Mouse (Mus musculus) megakaryocyte, adult 5-6 weeks (primary cell): Measurements from ENCODE around the gene Ifnz. TPM values are rescaled to one million over a fixed set of nuclear protein-coding genes. Genes with fewer than 3 reads are reported as not detected.
"Not testable (repeated sequence)": the region's sequence is repeated elsewhere in the genome, so short reads cannot be mapped to it uniquely, and the experiment has no call there.

Source experiments
- ATAC-seq: 2 replicates; pipeline ENCODE4 v1.8.0; 2016; ENCODE audit warnings: mild to moderate bottlenecking, inconsistent platforms; ENCODE audit not compliant: poor library complexity, severe bottlenecking
- total RNA-seq, 2 experiments: library from RNA; stranded (forward) in 1 of 2; stranded (reverse) in 1 of 2; fragments of 153-499, 151-499 nt in 1 of 2; fragments of 221-1000, 200-1000 nt in 1 of 2; gene quantifications; 2 replicates each; pipeline versions ENCODE4 v1.2.3 to v1.2.4; 2015 to 2017

Gene Ifnz
- total RNA-seq, 2 experiments from 2014 or later, result not detected

GRCm38 (mm10) chr4:88782335-88782734 lies 404 bp downstream of the Ifnz start:
- not testable (repeated sequence) for ATAC-seq

DNA sequence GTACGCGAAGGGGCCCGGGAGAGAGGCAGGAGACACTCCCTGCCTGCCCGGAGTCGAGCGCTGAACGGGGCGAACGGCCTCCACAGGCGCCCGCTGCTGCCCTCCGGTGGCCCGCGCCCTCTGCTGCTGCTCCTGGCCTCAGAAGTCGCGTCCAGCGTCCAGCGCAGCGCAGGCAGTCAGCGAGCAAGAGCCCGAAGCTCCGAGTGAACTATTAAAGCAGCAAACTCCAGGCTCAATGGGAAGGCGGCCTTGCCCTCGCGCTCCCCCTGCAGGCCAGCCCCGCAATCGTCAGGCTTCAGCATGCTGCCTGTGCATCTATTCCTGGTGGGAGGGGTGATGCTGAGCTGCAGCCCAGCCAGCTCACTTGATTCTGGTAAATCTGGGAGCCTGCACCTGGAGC lies 3.5 kb downstream of the Ifnz start, which contains the start of gene Gm13276:
Gene Gm13276, plus strand, starts transcription at position 301 of the 400 bp plus-strand sequence.
- ATAC-seq, result not testable (repeated sequence)

- ATAC-seq, result not testable (repeated sequence)
These were observed 6.5 kb downstream of the Ifnz start, which contains the start of gene Gm13277 for GRCm38 (mm10) chr4:88788402-88788801. Gene Gm13277 (plus strand): TSS chr4:88788632.

- not testable (repeated sequence) for ATAC-seq
These were observed 9.3 kb downstream of the Ifnz start, which contains the start of gene Gm13278 for GRCm38 (mm10) chr4:88791250-88791649. Gene Gm13278 (plus strand): TSS chr4:88791550.

DNA sequence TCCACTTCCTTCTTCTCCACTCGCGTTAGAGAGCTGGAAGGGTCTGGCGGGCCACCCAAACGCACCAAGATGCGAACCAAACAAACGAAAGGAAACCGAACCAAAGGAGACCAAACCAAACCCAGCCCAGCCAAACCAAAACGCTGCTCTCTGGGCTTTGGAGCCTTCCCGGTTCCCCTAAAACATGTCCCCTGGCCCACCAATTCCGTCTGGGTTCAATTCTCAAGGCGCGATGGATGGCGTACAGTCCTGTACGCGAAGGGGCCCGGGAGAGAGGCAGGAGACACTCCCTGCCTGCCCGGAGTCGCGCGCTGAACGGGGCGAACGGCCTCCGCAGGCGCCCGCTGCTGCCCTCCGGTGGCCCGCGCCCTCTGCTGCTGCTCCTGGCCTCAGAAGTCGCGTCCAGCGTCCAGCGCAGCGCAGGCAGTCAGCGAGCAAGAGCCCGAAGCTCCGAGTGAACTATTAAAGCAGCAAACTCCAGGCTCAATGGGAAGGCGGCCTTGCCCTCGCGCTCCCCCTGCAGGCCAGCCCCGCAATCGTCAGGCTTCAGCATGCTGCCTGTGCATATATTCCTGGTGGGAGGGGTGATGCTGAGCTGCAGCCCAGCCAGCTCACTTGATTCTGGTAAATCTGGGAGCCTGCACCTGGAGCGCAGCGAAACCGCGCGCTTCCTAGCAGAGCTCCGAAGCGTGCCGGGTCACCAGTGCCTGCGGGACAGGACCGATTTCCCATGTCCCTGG lies 12.2 kb downstream of the Ifnz start, which contains the start of gene Gm13275:
Gene Gm13275, plus strand, starts transcription at position 552 of the 740 bp plus-strand sequence.
- ATAC-seq, result not testable (repeated sequence)

GRCm38 (mm10) chr4:88797097-88797496 lies 15.2 kb downstream of the Ifnz start, which contains the start of gene Gm13279:
Gene Gm13279 (plus strand): TSS chr4:88797397.
- not testable (repeated sequence) for ATAC-seq

DNA sequence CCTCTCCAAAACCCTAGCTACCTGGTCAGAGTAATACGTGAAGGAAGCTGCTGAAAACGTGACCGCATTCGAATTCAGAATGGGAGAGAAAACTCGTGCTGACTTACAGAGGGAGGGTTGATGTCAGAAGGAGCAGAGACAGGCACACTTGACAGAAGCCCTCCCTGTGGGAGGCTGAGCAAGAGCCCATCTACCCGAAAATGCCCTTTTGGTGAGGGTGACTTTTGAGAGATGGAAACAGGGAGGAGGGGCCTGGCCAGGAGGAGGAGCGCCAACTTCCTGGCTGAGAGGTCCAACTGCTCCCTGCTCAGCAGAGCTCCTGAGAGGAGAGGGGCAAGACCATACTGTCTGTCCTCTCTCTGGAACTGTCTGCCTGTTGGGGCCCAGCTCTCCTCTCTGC lies 17.4 kb downstream of the Ifnz start, which contains the start of gene Gm13285:
Gene Gm13285, plus strand, starts transcription at position 301 of the 400 bp plus-strand sequence.
- not testable (repeated sequence) for ATAC-seq

DNA sequence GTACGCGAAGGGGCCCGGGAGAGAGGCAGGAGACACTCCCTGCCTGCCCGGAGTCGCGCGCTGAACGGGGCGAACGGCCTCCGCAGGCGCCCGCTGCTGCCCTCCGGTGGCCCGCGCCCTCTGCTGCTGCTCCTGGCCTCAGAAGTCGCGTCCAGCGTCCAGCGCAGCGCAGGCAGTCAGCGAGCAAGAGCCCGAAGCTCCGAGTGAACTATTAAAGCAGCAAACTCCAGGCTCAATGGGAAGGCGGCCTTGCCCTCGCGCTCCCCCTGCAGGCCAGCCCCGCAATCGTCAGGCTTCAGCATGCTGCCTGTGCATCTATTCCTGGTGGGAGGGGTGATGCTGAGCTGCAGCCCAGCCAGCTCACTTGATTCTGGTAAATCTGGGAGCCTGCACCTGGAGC lies 21.0 kb downstream of the Ifnz start, which contains the start of gene Gm13287:
Gene Gm13287, plus strand, starts transcription at position 301 of the 400 bp plus-strand sequence.
- not testable (repeated sequence) for ATAC-seq

GRCm38 (mm10) chr4:88805231-88805630 lies 23.3 kb downstream of the Ifnz start, which contains the start of gene Gm13288:
Gene Gm13288 (plus strand): TSS chr4:88805531.
- not testable (repeated sequence) for ATAC-seq

DNA sequence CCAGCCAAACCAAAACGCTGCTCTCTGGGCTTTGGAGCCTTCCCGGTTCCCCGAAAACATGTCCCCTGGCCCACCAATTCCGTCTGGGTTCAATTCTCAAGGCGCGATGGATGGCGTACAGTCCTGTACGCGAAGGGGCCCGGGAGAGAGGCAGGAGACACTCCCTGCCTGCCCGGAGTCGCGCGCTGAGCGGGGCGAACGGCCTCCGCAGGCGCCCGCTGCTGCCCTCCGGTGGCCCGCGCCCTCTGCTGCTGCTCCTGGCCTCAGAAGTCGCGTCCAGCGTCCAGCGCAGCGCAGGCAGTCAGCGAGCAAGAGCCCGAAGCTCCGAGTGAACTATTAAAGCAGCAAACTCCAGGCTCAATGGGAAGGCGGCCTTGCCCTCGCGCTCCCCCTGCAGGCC lies 23.8 kb downstream of the Ifnz start:
- ATAC-seq, result not testable (repeated sequence)

DNA sequence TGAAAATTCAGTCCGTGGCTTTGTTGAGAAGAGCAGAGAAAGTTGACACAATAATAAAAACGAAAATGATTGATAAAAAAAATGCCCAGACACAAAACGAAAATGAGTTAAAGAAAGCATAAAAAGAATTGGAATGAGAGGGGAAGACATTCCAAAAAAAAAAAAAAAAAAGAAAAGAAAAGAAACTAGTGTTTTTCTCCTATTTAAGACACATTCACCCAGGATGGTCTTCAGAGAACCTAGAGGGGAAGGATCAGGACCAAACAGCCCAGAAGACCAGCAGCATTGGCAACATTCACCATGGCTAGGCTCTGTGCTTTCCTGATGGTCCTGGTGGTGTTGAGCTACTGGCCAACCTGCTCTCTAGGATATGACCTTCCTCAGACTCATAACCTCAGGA lies 34.0 kb downstream of the Ifnz start, which contains the start of gene Ifna7:
Gene Ifna7, plus strand, starts transcription at position 301 of the 400 bp plus-strand sequence.
- no peak for ATAC-seq

GRCm38 (mm10) chr4:88819659-88820058 lies 37.7 kb downstream of the Ifnz start, which contains the start of gene Ifna11:
Gene Ifna11 (plus strand): TSS chr4:88819959.
- ATAC-seq, result no peak

DNA sequence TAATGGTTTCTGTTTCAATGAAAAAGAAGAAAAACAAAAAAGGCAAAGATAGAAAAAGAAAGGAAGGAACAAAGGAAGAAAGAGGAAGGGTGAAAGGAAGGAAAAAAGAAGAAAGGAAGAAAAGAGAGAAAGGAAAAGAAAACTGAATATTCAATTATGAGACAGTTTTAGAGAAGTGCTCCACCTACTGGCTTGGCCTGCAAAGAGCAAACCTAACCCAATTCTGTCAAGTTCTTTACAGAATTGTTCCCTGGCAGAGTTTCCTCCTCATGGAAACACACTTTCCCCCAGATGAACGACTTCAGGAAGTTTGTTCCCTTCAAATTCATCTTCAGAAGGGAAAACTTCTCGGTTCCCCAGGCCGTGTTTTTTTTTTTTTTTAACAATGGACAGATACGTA lies 41.1 kb downstream of the Ifnz start:
- peak; percentile 62; the same call in 1 of the 2 replicates for ATAC-seq

DNA sequence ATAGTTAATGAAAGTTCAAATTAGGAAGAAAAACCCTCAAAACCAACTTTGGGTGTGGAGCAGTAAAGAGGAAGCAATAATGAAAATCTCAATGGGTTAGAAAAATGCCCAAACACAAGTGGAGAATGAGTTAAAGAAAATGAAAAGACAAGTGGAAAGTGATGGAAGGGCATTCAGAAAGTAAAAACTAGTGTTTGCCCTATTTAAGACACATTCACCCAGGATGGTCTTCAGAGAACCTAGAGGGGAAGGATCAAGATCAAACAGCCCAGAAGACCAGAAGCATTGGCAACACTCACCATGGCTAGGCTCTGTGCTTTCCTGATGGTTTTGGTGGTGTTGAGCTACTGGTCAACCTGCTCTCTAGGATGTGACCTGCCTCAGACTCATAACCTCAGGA lies 45.2 kb downstream of the Ifnz start, which contains the start of gene Ifna6:
Gene Ifna6, plus strand, starts transcription at position 301 of the 400 bp plus-strand sequence.
- not testable (repeated sequence) for ATAC-seq

DNA sequence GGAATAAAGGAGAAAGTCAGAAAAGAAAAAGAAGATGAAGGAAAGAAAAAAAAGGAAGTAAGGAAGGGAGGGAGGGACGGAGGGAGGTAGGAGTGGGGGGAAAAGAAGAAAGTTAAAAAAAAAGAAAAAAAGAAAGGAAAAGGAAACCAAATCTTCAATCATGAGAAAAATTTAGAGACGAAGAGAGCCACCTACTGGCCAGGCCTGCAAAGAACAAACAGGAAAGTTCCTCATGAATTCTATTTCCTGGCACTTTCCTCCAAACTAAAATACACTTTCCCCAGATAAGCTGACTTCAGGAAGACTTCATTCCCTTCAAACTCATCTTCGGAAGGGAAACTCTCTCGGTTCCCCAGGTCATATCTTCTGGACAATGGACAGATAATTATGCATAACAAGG lies 48.6 kb downstream of the Ifnz start:
- ATAC-seq, result peak; percentile 54

Other genes starting within 250 kb of the Ifnz start
Only the 30 nearest of the 31 such genes appear.
- not detected in 2 replicates for gene Ifna14, start 210.3 kb upstream of the Ifnz start, total RNA-seq (2015)
- not detected in 2 replicates for gene Ifna14, start 210.3 kb upstream of the Ifnz start, total RNA-seq (2017)
- gene Ifna9, start 189.7 kb upstream of the Ifnz start, total RNA-seq (2015), result not detected in 2 replicates
- gene Ifna9, start 189.7 kb upstream of the Ifnz start, total RNA-seq (2017), result not detected in 2 replicates
- not detected in 2 replicates for gene Ifna12, start 178.8 kb upstream of the Ifnz start, total RNA-seq (2015)
- not detected in 2 replicates for gene Ifna12, start 178.8 kb upstream of the Ifnz start, total RNA-seq (2017)
- not detected in 2 replicates for gene C87499, start 147.7 kb upstream of the Ifnz start, total RNA-seq (2015)
- not detected in 2 replicates for gene C87499, start 147.7 kb upstream of the Ifnz start, total RNA-seq (2017)
- gene Ifna13, start 137.7 kb upstream of the Ifnz start, total RNA-seq (2015), result not detected in 2 replicates
- gene Ifna13, start 137.7 kb upstream of the Ifnz start, total RNA-seq (2017), result not detected in 2 replicates
- not detected in 2 replicates for gene Ifna16, start 105.2 kb upstream of the Ifnz start, total RNA-seq (2015)
- gene Ifna16, start 105.2 kb upstream of the Ifnz start, total RNA-seq (2017), result not detected in 2 replicates
- gene Ifna2, start 98.2 kb upstream of the Ifnz start, total RNA-seq (2015), result not detected in 2 replicates
- not detected in 2 replicates for gene Ifna2, start 98.2 kb upstream of the Ifnz start, total RNA-seq (2017)
- gene Ifnab, start 90.8 kb upstream of the Ifnz start, total RNA-seq (2015), result not detected in 2 replicates
- not detected in 2 replicates for gene Ifnab, start 90.8 kb upstream of the Ifnz start, total RNA-seq (2017)
- not detected in 2 replicates for gene Gm26566, start 60.3 kb upstream of the Ifnz start, total RNA-seq (2015)
- 0.55 TPM in 1 of 2 replicates, not detected in the other for gene Gm26566, start 60.3 kb upstream of the Ifnz start, total RNA-seq (2017)
- 56.7 and 61.1 TPM in 2 replicates for gene Klhl9, start 59.7 kb upstream of the Ifnz start, total RNA-seq (2015)
- gene Klhl9, start 59.7 kb upstream of the Ifnz start, total RNA-seq (2017), result 83.8 and 85.5 TPM in 2 replicates
- gene Gm13271, start 27.3 kb upstream of the Ifnz start, total RNA-seq (2015), result not detected in 2 replicates
- gene Gm13271, start 27.3 kb upstream of the Ifnz start, total RNA-seq (2017), result not detected in 2 replicates
- gene Gm13283, start 22.0 kb upstream of the Ifnz start, total RNA-seq (2015), result not detected in 2 replicates
- 0.18 and 0.20 TPM in 2 replicates for gene Gm13283, start 22.0 kb upstream of the Ifnz start, total RNA-seq (2017)
- not detected in 2 replicates for gene Gm13290, start 8.3 kb upstream of the Ifnz start, total RNA-seq (2015)
- gene Gm13290, start 8.3 kb upstream of the Ifnz start, total RNA-seq (2017), result not detected in 2 replicates
- gene Gm13289, start 5.2 kb upstream of the Ifnz start, total RNA-seq (2015), result not detected in 2 replicates
- not detected in 2 replicates for gene Gm13289, start 5.2 kb upstream of the Ifnz start, total RNA-seq (2017)
- gene Gm13272, start 2.3 kb upstream of the Ifnz start, total RNA-seq (2015), result not detected in 2 replicates
- gene Gm13272, start 2.3 kb upstream of the Ifnz start, total RNA-seq (2017), result not detected in 2 replicates
- not detected in 2 replicates for gene Gm13276, start 3.6 kb downstream of the Ifnz start, total RNA-seq (2015)
- gene Gm13276, start 3.6 kb downstream of the Ifnz start, total RNA-seq (2017), result not detected in 2 replicates
- not detected in 2 replicates for gene Gm13277, start 6.5 kb downstream of the Ifnz start, total RNA-seq (2015)
- gene Gm13277, start 6.5 kb downstream of the Ifnz start, total RNA-seq (2017), result not detected in 2 replicates
- gene Gm13278, start 9.4 kb downstream of the Ifnz start, total RNA-seq (2015), result not detected in 2 replicates
- not detected in 2 replicates for gene Gm13278, start 9.4 kb downstream of the Ifnz start, total RNA-seq (2017)
- not detected in 2 replicates for gene Gm13275, start 12.4 kb downstream of the Ifnz start, total RNA-seq (2015)
- not detected in 2 replicates for gene Gm13275, start 12.4 kb downstream of the Ifnz start, total RNA-seq (2017)
- gene Gm13279, start 15.3 kb downstream of the Ifnz start, total RNA-seq (2015), result not detected in 2 replicates
- gene Gm13279, start 15.3 kb downstream of the Ifnz start, total RNA-seq (2017), result not detected in 2 replicates
- gene Gm13285, start 17.5 kb downstream of the Ifnz start, total RNA-seq (2015), result not detected in 2 replicates
- gene Gm13285, start 17.5 kb downstream of the Ifnz start, total RNA-seq (2017), result not detected in 2 replicates
- not detected in 2 replicates for gene Gm13287, start 21.1 kb downstream of the Ifnz start, total RNA-seq (2015)
- not detected in 2 replicates for gene Gm13287, start 21.1 kb downstream of the Ifnz start, total RNA-seq (2017)
- gene Gm13288, start 23.4 kb downstream of the Ifnz start, total RNA-seq (2015), result not detected in 2 replicates
- not detected in 2 replicates for gene Gm13288, start 23.4 kb downstream of the Ifnz start, total RNA-seq (2017)
- not detected in 2 replicates for gene Ifna7, start 34.1 kb downstream of the Ifnz start, total RNA-seq (2015)
- not detected in 2 replicates for gene Ifna7, start 34.1 kb downstream of the Ifnz start, total RNA-seq (2017)
- gene Ifna11, start 37.8 kb downstream of the Ifnz start, total RNA-seq (2015), result not detected in 2 replicates
- not detected in 2 replicates for gene Ifna11, start 37.8 kb downstream of the Ifnz start, total RNA-seq (2017)
- gene Ifna6, start 45.3 kb downstream of the Ifnz start, total RNA-seq (2015), result not detected in 2 replicates
- not detected in 2 replicates for gene Ifna6, start 45.3 kb downstream of the Ifnz start, total RNA-seq (2017)
- not detected in 2 replicates for gene Ifna5, start 53.4 kb downstream of the Ifnz start, total RNA-seq (2015)
- gene Ifna5, start 53.4 kb downstream of the Ifnz start, total RNA-seq (2017), result not detected in 2 replicates
- not detected in 2 replicates for gene Ifna4, start 59.7 kb downstream of the Ifnz start, total RNA-seq (2015)
- not detected in 2 replicates for gene Ifna4, start 59.7 kb downstream of the Ifnz start, total RNA-seq (2017)
- not detected in 2 replicates for gene Ifna1, start 68.0 kb downstream of the Ifnz start, total RNA-seq (2015)
- gene Ifna1, start 68.0 kb downstream of the Ifnz start, total RNA-seq (2017), result not detected in 2 replicates
- gene Ifne, start 98.1 kb downstream of the Ifnz start, total RNA-seq (2015), result not detected in 2 replicates
- gene Ifne, start 98.1 kb downstream of the Ifnz start, total RNA-seq (2017), result not detected in 2 replicates